Mouse (Mus musculus) midbrain, embryonic 10.5 days (tissue): Measurements from ENCODE around the gene Preb. TPM values are rescaled to one million over a fixed set of nuclear protein-coding genes. Genes with fewer than 3 reads are reported as not detected.

Experiments used
- DNase-seq: peaks from one replicate; pipeline ENCODE4 v3.0.0-alpha.2; 2017; ENCODE audit warnings: low spot score
- H3K27ac ChIP-seq: fragments of 300-500 bp; sonication (generic); replicated peaks from 2 replicates; pipeline ENCODE4 v1.5.1; 2016; ENCODE audit warnings: mild to moderate bottlenecking
- H3K27me3 ChIP-seq: fragments of 300-500 bp; sonication (generic); 2 replicates; pipeline ENCODE4 v1.6.1; 2016; ENCODE audit warnings: low read depth, mild to moderate bottlenecking; ENCODE audit not compliant: poor library complexity, severe bottlenecking
- H3K36me3 ChIP-seq: fragments of 300-500 bp; sonication (generic); 2 replicates; pipeline ENCODE4 v1.6.1; 2016; ENCODE audit warnings: mild to moderate bottlenecking, moderate library complexity
- H3K4me1 ChIP-seq: fragments of 300-500 bp; sonication (generic); 2 replicates; pipeline ENCODE4 v1.6.1; 2016
- H3K4me3 ChIP-seq: fragments of 300-500 bp; sonication (generic); 2 replicates; pipeline ENCODE4 v1.5.1; 2016; ENCODE audit warnings: mild to moderate bottlenecking, moderate library complexity
- H3K9me3 ChIP-seq: fragments of 300-500 bp; sonication (generic); replicated peaks from 2 replicates; pipeline ENCODE4 v1.6.1; 2016; ENCODE audit warnings: mild to moderate bottlenecking
- WGBS: fragments of 180-500 bp; shearing (Covaris S2); methylation state at CpG from one replicate; pipeline ENCODE4 v1.1.7; 2016; 5-methylcytosine and 5-hydroxymethylcytosine counted together
- polyA plus RNA-seq: library from polyadenylated mRNA; unstranded; fragments of >200 nt; fragmentation: Nextera tagmentation; extraction: Ambion mirVana; gene quantifications from 2 replicates; pipeline ENCODE4 v1.2.1, GENCODE M21; 2016

Gene Preb
- polyA plus RNA-seq, 1 experiment from 2014 or later = 138 TPM

DNA sequence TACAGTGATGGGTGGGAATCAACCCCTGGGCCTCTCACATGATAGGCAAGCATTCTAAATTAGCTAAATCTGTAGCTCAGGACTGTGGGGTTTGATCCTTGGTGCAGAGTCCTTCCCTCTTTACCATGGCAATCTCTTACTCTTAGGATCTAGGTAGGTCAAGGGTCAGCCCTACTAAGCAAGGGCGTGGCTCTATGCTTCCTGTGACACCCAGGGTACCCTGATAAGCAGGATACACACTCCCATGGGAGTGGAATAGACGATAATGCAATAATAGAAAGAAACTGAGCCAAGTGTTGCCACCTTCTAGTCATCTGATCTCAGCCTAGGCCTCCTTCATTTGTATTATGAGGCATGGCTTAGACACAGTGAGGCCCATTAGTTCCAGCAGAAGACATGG lies 9.3 kb upstream of the Preb start:
- Histone ChIP-seq H3K4me3 (no peak overlapping the region), H3K9me3 (no peaks in the 10 kb centered on the region), H3K4me1 (no peaks in the 10 kb centered on the region), H3K27me3 (peaks cover 61% of the 10 kb centered on the region), H3K36me3 (no peaks in the 10 kb centered on the region), H3K27ac (no peak overlapping the region)
- WGBS = 81% methylated on average over 2 of the region's 2 CpGs
- no peak for DNase-seq

DNA sequence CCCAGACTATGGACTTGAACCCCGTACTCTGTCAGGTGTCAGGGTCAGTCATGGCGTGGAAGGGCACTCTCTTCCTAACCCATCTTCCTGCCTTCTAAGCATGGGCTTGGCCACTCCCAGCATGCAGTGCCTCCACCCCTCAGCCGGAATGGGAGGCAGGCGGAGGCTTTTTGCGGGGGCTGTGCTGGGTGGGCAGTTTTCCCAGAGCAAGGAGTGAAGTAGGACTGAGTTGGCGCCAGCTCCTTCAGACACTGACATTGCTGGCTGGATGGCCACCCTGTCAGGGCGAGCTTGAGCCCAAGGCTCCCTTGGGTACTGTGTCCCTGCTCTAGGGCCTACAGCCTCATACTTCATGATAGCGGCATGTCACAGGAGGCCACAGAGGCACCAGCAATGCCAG lies 8.3 kb upstream of the Preb start, which contains the start of gene Tcf23:
Tcf23 (plus strand) TSS at position 247 of the 400 bp plus-strand sequence.
- no peak for DNase-seq
- 74% methylated on average over 8 of the region's 8 CpGs for WGBS

DNA sequence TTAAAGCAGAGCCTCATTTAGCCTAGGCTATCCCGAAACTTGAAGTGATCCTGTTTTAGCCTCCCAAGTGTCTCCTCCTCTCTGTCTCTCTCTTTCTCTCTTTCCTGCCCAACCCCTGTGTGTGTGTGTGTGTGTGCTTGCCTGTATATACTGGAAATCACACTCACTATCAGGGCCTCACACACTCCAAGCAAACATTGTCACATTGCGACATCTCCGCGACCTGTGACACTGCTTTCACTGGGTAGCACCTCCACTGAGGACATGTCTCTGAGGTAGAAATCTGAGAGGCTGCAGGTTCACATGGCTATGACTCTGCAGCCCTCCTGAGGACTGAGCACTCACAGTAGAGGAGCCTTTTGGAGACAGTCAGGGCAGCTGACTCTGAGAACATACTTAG lies 6.0 kb upstream of the Preb start:
- Histone ChIP-seq H3K4me1 (no peaks in the 10 kb centered on the region), H3K36me3 (no peaks in the 10 kb centered on the region)
- 90% methylated on average over 4 of the region's 4 CpGs for WGBS

More for the DNA sequence above, 8.3 kb upstream of the Preb start, which contains the start of gene Tcf23:
- Histone ChIP-seq H3K36me3 (no peaks in the 10 kb centered on the region), H3K4me3 (no peak within 1 kb of the TSS), H3K4me1 (no peaks in the 10 kb centered on the region), H3K9me3 (no peaks in the 10 kb centered on the region), H3K27ac (no peak within 1 kb of the TSS), H3K27me3 (peaks cover 62% of the 10 kb centered on the region)

DNA sequence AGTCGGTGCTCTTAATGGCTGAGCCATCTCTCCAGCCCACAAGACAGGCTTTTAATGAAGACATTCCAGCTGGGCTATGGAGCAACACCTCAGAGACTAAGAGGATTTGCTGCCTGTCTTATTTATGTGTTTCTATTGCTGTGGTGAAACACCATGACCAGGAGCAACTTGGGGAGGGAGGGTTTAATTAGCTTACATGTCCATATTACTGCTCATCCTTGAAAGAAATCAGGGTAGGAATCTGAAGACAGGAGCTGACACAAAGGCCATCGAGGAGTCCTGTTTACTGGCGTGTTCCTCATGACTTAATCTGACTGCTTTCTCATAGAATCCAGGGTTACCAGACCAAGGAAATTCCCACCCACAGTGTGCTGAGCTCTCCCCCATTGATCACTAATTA lies 3.8 kb upstream of the Preb start:
- no peak overlapping the region for H3K27ac ChIP-seq
- H3K36me3 ChIP-seq = peaks cover under 1% of the 10 kb centered on the region
- peaks cover 7% of the 10 kb centered on the region for H3K4me1 ChIP-seq
- H3K9me3 ChIP-seq = no peaks in the 10 kb centered on the region
- peaks cover 49% of the 10 kb centered on the region for H3K27me3 ChIP-seq
- DNase-seq = no peak
- no peak overlapping the region for H3K4me3 ChIP-seq
- WGBS = 33% methylated on average over 3 of the region's 3 CpGs

More for the DNA sequence above, 6.0 kb upstream of the Preb start:
- no peaks in the 10 kb centered on the region for H3K9me3 ChIP-seq
- H3K27me3 ChIP-seq = peaks cover 70% of the 10 kb centered on the region
- no peak for DNase-seq
- no peak overlapping the region for H3K27ac ChIP-seq
- no peak overlapping the region for H3K4me3 ChIP-seq

DNA sequence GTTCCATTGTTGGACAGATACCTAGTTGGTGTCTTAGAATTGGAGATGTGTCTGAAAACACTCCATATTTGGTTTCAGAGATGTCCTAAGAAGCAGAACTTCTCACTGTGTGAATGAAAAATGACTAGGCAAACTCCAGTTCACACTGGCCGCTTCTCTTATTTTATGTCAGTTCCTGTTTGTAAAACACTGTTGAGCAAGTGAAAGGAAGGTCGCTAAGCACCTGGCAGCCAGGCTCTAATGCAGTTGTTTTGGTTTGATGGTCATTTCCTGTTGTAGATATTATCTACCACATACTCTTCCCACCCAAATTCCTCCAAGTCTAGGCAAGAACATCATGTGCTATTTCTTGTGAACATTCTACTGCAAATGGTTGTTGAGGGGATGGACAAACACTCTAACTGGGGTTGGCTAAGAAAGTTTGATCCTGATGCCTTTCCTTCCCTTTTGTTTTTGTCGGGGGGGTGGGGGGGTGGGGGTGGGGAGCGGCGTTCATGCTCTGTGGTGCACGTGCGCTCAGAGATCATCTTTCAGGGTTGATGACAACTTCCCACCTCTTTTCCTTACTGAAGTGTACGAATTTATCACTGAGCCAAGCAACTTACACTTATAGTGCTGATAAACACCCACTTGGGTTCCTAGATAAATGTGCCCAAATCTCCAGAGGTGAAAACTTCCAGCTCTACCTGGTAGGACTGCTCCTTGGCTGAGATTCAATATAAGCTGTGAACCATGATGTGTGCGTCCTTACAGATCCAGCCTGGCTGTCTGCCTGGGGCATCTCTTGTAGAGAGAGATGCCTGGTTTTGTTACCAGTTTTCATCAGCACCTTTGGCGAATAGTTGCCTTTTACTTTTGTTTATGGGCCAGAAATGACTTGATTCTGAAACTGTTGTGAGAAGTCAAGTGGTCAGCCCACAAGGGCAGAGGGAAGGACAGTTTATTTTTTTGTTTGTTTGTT lies 1.7 kb upstream of the Preb start:
- Histone ChIP-seq H3K27ac (no peak overlapping the region), H3K36me3 (peaks cover 19% of the 10 kb centered on the region), H3K4me3 (no peak overlapping the region), H3K9me3 (no peaks in the 10 kb centered on the region), H3K27me3 (peaks cover 37% of the 10 kb centered on the region), H3K4me1 (peaks cover 23% of the 10 kb centered on the region)
- WGBS = 82% methylated on average over 10 of the region's 10 CpGs
- no peak for DNase-seq

DNA sequence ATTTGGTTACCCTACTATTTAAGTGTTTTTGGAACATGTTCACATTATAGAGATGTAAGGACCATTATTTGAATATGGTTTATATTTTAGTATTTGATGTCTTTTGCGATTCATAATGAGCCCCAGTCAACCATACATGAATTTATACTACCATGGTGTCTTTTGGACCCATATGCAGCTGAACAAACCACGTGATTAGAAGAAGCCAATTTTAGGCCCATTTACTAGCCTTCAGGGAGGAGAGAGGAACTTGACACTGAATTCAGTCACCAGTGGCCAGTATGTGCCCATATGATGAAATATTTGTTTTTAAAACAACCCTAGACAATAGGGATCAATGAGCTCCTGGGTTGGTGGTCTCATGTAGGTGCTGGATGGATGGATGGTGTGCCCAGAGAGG lies 653 bp upstream of the Preb start:
- Histone ChIP-seq H3K27me3 (peaks cover 31% of the 10 kb centered on the region), H3K36me3 (peaks cover 23% of the 10 kb centered on the region), H3K9me3 (no peaks in the 10 kb centered on the region), H3K27ac (peak overlapping the region; percentile 90), H3K4me3 (peak overlapping the region; percentile 91), H3K4me1 (peaks cover 23% of the 10 kb centered on the region)
- WGBS = 93% methylated on average over 2 of the region's 2 CpGs
- DNase-seq = no peak

DNA sequence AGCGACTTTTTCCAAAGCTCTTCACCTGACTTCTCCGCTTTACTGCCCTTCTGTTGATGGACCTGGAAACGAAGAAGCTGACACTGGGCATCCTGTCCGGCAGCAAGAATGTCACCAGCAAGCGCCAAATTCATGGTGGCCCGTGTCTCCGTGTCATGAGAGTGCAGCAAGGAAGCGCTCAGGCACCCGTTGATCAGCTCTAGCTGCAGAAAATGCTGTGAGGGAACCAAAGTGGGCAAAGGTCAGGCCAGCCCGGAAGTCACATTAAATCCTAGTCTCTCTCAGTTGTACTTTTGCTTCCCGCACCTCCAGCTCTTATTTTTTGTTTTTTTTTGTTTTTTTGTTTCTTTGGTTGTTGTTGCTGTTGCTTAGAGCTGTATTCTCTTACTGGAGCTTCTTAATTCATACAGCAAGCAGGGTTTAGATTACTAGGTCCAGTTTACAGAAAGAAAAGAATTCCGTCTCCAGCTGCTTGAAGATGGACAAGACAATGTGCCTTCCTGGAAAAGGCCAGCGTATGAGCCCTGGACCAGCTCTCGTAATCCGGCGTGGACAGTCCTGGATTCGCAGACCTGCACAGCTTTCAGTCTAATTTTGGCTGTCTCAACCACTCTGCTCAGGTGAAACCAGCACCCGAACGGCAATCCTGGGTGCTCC lies 835 bp downstream of the Preb start:
- H3K27me3 ChIP-seq = peaks cover 22% of the 10 kb centered on the region
- 44% methylated on average over 19 of the region's 19 CpGs for WGBS
- H3K4me3 ChIP-seq = peak overlapping the region; percentile 91
- H3K27ac ChIP-seq = peak overlapping the region; percentile 90
- H3K9me3 ChIP-seq = no peaks in the 10 kb centered on the region
- no peak for DNase-seq
- H3K4me1 ChIP-seq = peaks cover 23% of the 10 kb centered on the region
- peaks cover 38% of the 10 kb centered on the region for H3K36me3 ChIP-seq

DNA sequence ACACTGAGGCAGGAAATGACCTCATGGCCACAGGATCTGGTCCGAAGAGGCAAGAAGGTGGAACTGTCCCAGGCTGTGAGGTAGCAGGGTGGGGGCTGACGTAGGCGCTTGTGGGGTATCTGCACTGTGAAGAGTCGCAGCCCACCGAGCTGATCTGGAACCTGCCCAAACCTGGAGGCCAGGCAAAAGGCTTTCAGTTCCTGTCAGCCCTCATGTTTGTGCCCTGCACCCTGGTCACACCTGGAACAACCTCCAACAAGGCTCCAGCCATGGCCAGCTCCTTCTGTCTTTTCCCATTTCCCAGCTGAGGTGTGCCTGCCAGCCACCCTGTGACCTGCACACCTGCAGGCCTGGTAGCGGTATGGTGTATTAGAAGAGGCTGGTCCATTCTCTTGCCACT lies 2.3 kb downstream of the Preb start:
- WGBS = 94% methylated on average over 6 of the region's 6 CpGs
- peaks cover 23% of the 10 kb centered on the region for H3K4me1 ChIP-seq
- peaks cover 52% of the 10 kb centered on the region for H3K36me3 ChIP-seq

DNA sequence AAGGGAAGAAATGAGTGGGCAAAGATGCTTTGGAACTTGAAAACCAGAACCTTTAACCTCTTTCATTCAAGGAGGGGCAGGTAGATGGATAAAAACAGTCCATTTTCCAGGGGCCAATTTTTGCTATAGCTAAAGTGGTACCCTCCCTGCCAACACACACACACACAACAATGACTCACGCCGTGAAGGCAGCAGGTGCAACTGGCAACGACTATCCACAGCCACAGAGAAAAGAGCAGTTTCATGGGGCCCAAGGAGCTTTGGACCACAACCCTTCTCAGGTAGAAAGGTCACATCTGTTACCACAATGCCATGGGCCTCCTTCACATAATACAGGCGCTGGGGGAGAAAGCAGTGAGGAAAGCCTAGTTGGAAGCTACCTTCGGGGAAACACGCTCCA lies 4.4 kb downstream of the Preb start:
- H3K9me3 ChIP-seq = no peaks in the 10 kb centered on the region
- no peaks in the 10 kb centered on the region for H3K27me3 ChIP-seq
- no peak for DNase-seq
- H3K4me3 ChIP-seq = no peak overlapping the region
- H3K36me3 ChIP-seq = peaks cover 66% of the 10 kb centered on the region
- H3K27ac ChIP-seq = no peak overlapping the region
- peaks cover 26% of the 10 kb centered on the region for H3K4me1 ChIP-seq
- 95% methylated on average over 6 of the region's 6 CpGs for WGBS

More for the DNA sequence above, 2.3 kb downstream of the Preb start:
- peak overlapping the region; percentile 91; the same call in 1 of the 2 replicates for H3K4me3 ChIP-seq
- no peak for DNase-seq
- H3K27me3 ChIP-seq = peaks cover 14% of the 10 kb centered on the region
- no peak overlapping the region for H3K27ac ChIP-seq
- H3K9me3 ChIP-seq = no peaks in the 10 kb centered on the region

DNA sequence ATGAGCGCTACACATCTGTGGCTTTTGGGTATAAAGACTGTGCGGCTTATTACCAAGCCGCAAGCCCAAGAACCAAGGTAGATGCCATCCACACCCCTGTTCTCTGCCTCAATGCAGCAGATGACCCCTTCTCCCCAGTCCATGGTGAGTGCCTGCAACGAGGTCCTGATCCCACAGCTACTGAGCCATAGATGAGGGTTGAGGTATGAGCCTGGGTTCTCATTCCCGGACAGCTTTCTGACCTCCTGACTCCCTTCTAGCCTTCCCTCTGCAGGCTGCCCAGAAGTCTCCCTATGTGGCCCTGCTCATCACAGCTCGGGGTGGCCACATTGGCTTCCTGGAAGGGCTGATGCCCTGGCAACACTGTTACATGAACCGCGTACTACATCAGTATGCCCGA lies 5.6 kb downstream of the Preb start:
- no peaks in the 10 kb centered on the region for H3K9me3 ChIP-seq
- no peak for DNase-seq
- 96% methylated on average over 9 of the region's 9 CpGs for WGBS
- peaks cover 66% of the 10 kb centered on the region for H3K36me3 ChIP-seq
- H3K4me3 ChIP-seq = no peak overlapping the region
- H3K4me1 ChIP-seq = peaks cover 37% of the 10 kb centered on the region
- H3K27ac ChIP-seq = no peak overlapping the region
- H3K27me3 ChIP-seq = no peaks in the 10 kb centered on the region

DNA sequence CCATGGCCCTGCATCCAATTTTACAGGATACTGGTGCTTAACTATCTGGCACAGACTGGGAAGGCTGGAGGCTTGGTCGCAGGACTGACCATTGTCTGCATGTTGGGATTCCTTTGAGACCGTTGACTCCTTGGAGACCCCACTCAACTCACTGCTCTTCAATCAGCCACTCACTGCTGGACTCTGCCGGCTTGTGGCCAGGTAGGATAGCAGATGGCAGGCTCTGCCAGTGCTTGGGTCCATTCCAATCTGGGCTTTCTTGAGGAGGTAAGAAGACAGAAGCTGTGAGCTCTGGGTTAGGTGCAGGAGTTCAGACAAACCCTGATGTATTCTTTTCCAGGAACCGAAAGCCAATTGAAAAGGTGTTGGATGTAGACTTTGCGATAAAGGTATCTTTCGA lies 6.1 kb downstream of the Preb start:
- Histone ChIP-seq H3K4me3 (no peak overlapping the region; the same call in 1 of the 2 replicates), H3K9me3 (no peaks in the 10 kb centered on the region), H3K27ac (no peak overlapping the region), H3K36me3 (peaks cover 66% of the 10 kb centered on the region), H3K4me1 (peaks cover 37% of the 10 kb centered on the region), H3K27me3 (peaks cover 1% of the 10 kb centered on the region)
- 96% methylated on average over 6 of the region's 6 CpGs for WGBS
- DNase-seq = no peak

DNA sequence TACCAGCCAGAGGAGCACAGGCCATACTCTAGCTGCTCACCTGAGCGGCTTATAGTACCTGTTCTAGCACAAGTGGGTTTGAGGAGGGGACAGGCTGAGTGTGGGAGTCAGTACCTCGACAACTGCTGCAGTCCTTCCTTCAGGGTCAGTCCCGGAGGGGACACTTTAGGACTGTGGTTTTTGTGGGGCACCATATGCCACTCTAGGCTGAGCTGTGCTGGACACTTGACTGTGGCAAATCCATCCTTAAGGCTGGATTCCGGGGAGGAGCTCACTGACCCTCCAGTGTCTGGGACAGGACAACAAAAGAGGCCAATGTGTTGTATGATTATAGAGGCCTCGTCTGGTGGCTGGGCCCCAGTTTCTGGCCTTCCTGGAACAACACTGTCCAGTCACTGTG lies 7.6 kb downstream of the Preb start:
- DNase-seq = no peak
- WGBS = 86% methylated on average over 5 of the region's 5 CpGs
- H3K4me3 ChIP-seq = no peak overlapping the region
- peaks cover 52% of the 10 kb centered on the region for H3K36me3 ChIP-seq
- no peaks in the 10 kb centered on the region for H3K9me3 ChIP-seq
- H3K4me1 ChIP-seq = peaks cover 26% of the 10 kb centered on the region
- H3K27ac ChIP-seq = no peak overlapping the region
- H3K27me3 ChIP-seq = peaks cover 16% of the 10 kb centered on the region

DNA sequence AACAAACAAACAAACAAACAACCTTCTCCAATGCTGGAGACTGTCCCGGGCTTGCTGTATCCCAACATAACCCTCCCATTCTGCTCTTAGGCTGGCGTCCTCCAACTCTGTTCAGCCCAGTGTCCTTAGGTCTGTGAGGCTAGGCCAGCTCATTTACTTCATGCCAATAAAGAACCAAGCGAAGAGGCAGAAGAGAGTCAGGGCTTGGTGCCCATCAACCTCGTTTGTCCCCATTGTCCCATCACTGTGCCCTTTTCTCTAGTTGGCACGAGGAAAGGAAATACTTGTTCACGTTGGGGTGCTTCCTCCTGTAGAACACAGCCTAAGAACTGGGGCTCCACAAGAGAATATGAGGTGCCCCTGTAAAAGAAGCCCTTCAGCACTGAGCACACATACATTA lies 8.5 kb downstream of the Preb start:
- H3K36me3 ChIP-seq = peaks cover 47% of the 10 kb centered on the region
- no peak overlapping the region for H3K4me3 ChIP-seq
- H3K4me1 ChIP-seq = peaks cover 23% of the 10 kb centered on the region
- whole genome bisulfite sequencing = 89% methylated on average over 6 of the region's 6 CpGs
- no peak for DNase-seq
- H3K27me3 ChIP-seq = peaks cover 24% of the 10 kb centered on the region
- H3K9me3 ChIP-seq = no peaks in the 10 kb centered on the region
- no peak overlapping the region for H3K27ac ChIP-seq
